Mouse (Mus musculus): ENCODE data around the gene Ippk.

The Ippk gene

DNA sequence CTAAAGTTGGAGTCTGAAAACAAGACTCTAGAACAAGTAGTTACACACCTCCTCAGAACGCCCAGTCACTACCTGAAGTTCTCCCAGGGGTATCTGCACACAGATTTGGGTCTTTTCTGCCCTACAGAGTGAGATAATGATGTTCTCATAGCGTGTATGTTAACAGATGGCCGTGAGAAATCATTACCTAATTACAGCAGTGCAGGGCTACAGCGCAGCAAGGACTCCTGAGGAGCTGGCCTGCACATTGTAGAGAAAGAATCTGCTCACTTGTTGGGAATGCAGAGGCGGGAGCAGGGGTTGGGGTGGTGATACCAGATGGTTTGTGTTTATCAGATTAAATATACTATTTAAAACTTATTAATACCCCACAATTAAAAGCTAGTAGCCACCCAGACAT is 59.5 kb downstream of the Ippk start:
- DNase-seq (ENCODE audit: low spot score): no peak

DNA sequence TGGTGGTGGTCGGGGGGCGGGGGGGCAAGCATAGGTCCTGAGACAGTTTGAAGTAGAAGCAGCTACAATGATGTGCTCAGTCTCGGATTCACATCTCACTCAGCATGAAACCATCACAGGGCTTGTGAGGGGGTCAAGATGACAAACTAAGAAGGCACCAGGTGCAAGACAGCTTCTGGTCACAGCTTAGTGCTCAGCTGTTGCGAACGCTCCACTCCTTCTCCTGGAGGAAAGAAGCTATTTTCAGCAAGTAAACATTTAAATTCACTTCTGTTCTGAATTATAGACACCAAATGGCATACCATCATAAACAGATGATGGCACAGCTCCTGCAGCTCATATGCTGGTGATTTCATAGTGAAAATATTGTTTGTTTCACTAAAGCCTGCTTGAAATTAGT is 64.3 kb downstream of the Ippk start:
- no peak for DNase-seq (ENCODE audit: low spot score)

DNA sequence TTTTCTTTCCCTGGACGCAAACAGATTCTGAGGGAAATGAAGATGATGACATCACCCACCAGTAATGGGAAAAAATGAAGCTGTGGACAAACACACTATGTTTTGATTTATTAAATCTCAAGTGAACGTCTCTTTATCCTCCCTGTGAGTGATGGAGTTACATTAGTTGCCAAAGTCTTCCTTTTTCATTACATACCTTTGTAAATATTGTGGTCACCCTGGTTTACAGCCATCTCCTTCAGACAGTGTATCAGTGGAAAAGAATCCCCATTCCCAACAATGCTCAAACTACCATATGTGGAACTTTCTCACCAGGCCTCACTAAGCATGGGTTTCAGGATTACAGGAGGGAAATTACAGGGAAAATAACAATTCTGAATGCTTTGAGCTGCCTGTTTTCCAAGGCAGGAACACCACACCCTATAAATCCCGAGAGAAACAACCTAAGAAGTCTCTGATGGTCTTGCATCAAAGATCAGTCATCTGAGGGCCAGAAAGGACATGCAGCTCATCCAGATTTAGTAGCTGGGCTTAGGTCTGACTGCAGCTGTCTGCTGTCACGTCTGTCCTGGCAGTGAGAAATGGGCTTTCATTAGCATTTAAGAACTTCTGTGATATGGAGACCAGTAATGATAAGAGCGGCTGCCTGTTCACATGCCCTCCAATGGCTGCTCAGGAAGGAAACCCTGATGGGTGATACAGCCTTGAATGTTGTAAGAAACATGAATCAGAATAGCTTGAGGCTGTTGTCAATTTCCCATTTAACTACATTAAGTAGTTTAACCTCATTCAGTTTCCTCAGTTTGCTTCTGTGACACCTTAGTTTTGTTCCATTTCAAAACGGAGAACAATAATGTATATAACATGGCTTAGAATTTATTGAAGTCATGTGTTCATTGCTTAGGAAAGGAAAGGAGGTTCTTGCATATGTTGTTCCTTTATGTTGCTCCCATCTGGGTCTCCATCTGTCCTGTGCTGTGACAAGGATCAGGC is 71.6 kb downstream of the Ippk start, which contains the start of gene Tes3-ps:
Gene Tes3-ps, plus strand, starts transcription at position 943 of the 993 bp plus-strand sequence.
- no peak for DNase-seq (ENCODE audit: low spot score)

- no peak for DNase-seq (ENCODE audit: low spot score)
These were observed 83.5 kb downstream of the Ippk start, which contains the start of gene Ecm2 for GRCm38 (mm10) chr13:49504510-49504909. Ecm2 (plus strand) TSS chr13:49504810.

DNA sequence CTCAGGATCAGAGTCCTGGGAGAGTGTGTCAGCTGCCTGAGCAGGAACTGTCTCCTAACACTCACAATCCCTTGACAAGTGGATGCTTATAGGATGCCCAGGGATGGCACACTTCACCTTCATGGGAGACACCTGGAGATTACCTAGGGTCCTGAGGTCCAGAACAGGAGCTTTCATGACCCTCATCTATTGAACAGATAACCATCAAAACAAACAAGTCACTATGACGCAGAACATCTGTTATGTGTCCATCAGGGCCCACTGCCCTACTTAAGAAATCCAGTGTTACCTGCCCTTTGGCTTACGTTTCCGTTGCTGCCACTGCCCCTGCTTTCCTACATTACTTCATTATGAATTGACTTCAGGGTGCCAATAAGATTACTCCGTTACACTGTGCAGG is 84.7 kb downstream of the Ippk start:
- DNase-seq (ENCODE audit: low spot score): no peak

- no peak for DNase-seq (ENCODE audit: low spot score)
These were observed 86.1 kb downstream of the Ippk start for GRCm38 (mm10) chr13:49507176-49507575.

All from c-Kit-positive CD71-positive TER-119-positive erythroid progenitor cells, embryonic 14.5 days (primary cell).